Mouse (Mus musculus) erythroblast, embryonic 14.5 days (primary cell): ENCODE data around the gene Syt17. TPM values are rescaled to one million over a fixed set of nuclear protein-coding genes. Genes with fewer than 3 reads are reported as not detected.

Experiments used
- H3K27me3 ChIP-seq: 2 replicates; pipeline ENCODE4 v1.6.1; 2012; ENCODE audit warnings: inconsistent platforms; ENCODE audit not compliant: control insufficient read depth
- H3K36me3 ChIP-seq: 2 replicates; pipeline ENCODE4 v1.6.1; 2012; ENCODE audit warnings: mild to moderate bottlenecking, inconsistent platforms; ENCODE audit not compliant: control insufficient read depth
- H3K4me1 ChIP-seq: 2 replicates; pipeline ENCODE4 v1.6.1; 2012; ENCODE audit warnings: inconsistent platforms; ENCODE audit not compliant: control insufficient read depth
- H3K4me3 ChIP-seq: replicated peaks from 2 replicates; pipeline ENCODE3; 2012; ENCODE audit warnings: moderate library complexity, mild to moderate bottlenecking, inconsistent platforms
- H3K9me3 ChIP-seq: 2 replicates; pipeline ENCODE4 v1.6.1; 2012; ENCODE audit warnings: low read length, inconsistent platforms, mixed read lengths; ENCODE audit not compliant: control insufficient read depth
- GATA1 ChIP-seq: IDR thresholded peaks from 2 replicates; pipeline ENCODE4 v1.6.1; 2012; ENCODE audit warnings: low read length, inconsistent platforms, mixed read lengths
- TAL1 ChIP-seq: IDR thresholded peaks from 3 replicates; pipeline ENCODE4 v1.6.1; 2012; ENCODE audit warnings: low read length, inconsistent platforms, mixed read lengths
- polyA plus RNA-seq: library from polyadenylated mRNA; stranded (reverse); fragments of >175 nt; gene quantifications from 2 replicates; pipeline ENCODE4 v1.2.3, GENCODE M21; 2012

Syt17 gene
- polyA plus RNA-seq, 1 experiment, result 0.02 TPM

- no peaks in the 10 kb centered on the region for H3K4me1 ChIP-seq
- H3K27me3 ChIP-seq, result no peaks in the 10 kb centered on the region
- no peak overlapping the region for H3K4me3 ChIP-seq
- no peaks in the 10 kb centered on the region for H3K36me3 ChIP-seq
- TF ChIP-seq GATA1 (no peak), TAL1 (no peak)
- no peaks in the 10 kb centered on the region for H3K9me3 ChIP-seq
Observed at GRCm38 (mm10) chr7:118345396-118345795, 102.6 kb downstream of the Syt17 start.

- H3K4me1 ChIP-seq, result no peaks in the 10 kb centered on the region
- H3K27me3 ChIP-seq, result no peaks in the 10 kb centered on the region
- H3K36me3 ChIP-seq, result no peaks in the 10 kb centered on the region
- H3K9me3 ChIP-seq, result no peaks in the 10 kb centered on the region
- H3K4me3 ChIP-seq, result no peak overlapping the region
- TF ChIP-seq TAL1 (no peak), GATA1 (no peak)
Observed at GRCm38 (mm10) chr7:118344701-118345100, 103.3 kb downstream of the Syt17 start.

Other genes starting within 250 kb of the Syt17 start
- gene Smg1, start 204.6 kb downstream of the Syt17 start, polyA plus RNA-seq, result 0.52 and 0.62 TPM in 2 replicates
- gene Itpripl2, start 43.8 kb upstream of the Syt17 start, polyA plus RNA-seq, result not detected in 2 replicates
- 0.80 and 2.4 TPM in 2 replicates for gene Coq7, start 85.1 kb upstream of the Syt17 start, polyA plus RNA-seq
- gene Tmc7, start 136.5 kb upstream of the Syt17 start, polyA plus RNA-seq, result not detected in 2 replicates
- not detected in 2 replicates for gene Tmc5, start 149.1 kb upstream of the Syt17 start, polyA plus RNA-seq